Mouse (Mus musculus) hindbrain, embryonic 13.5 days (tissue): ENCODE measurements at regions not wholly inside any gene's neighbourhood (a gene's known extent, or its start where the extent isn't known, plus 50 kb on each side); places are given as distances from the start of the nearest gene placed in this dataset.
A peak's percentile ranks its signal among the peaks of the same experiment; 100 is the strongest.
"Not testable (repeated sequence)": the region's sequence is repeated elsewhere in the genome, so short reads cannot be mapped to it uniquely, and the experiment has no call there.

ENCODE experiments used
- ATAC-seq: fragments of 200-750 bp; cut with Nextera tagmentation; 2 replicates; pipeline ENCODE4 v1.8.0; 2017; ENCODE audit warnings: moderate TSS enrichment; ENCODE audit not compliant: low FRiP score
- H3K27ac ChIP-seq: fragments of 300-500 bp; sonication (generic); 2 replicates; pipeline ENCODE4 v1.5.1; 2015; ENCODE audit warnings: inconsistent platforms, mild to moderate bottlenecking, moderate library complexity
- H3K27me3 ChIP-seq: fragments of 300-500 bp; sonication (generic); 2 replicates; pipeline ENCODE4 v1.6.1; 2015; ENCODE audit warnings: mild to moderate bottlenecking, inconsistent platforms
- H3K36me3 ChIP-seq: fragments of 300-500 bp; sonication (generic); 2 replicates; pipeline ENCODE4 v1.6.1; 2015; ENCODE audit warnings: mild to moderate bottlenecking, inconsistent platforms
- H3K4me1 ChIP-seq: fragments of 300-500 bp; sonication (generic); replicated peaks from 2 replicates; pipeline ENCODE4 v1.6.1; 2015; ENCODE audit warnings: inconsistent platforms
- H3K4me2 ChIP-seq: fragments of 300-500 bp; sonication (generic); 2 replicates; pipeline ENCODE4 v1.6.1; 2015; ENCODE audit warnings: inconsistent platforms, mild to moderate bottlenecking, moderate library complexity
- H3K4me3 ChIP-seq: fragments of 300-500 bp; sonication (generic); 2 replicates; pipeline ENCODE4 v1.5.1; 2015; ENCODE audit warnings: mild to moderate bottlenecking, inconsistent platforms
- H3K9ac ChIP-seq: fragments of 300-500 bp; sonication (generic); 2 replicates; pipeline ENCODE4 v1.6.1; 2015; ENCODE audit warnings: mild to moderate bottlenecking, inconsistent platforms
- H3K9me3 ChIP-seq: fragments of 300-500 bp; sonication (generic); 2 replicates; pipeline ENCODE4 v1.6.1; 2016; ENCODE audit warnings: inconsistent platforms
- WGBS: fragments of 180-500 bp; shearing (Covaris S2); methylation state at CpG from one replicate; pipeline ENCODE4 v1.1.7; 2015; 5-methylcytosine and 5-hydroxymethylcytosine counted together

DNA sequence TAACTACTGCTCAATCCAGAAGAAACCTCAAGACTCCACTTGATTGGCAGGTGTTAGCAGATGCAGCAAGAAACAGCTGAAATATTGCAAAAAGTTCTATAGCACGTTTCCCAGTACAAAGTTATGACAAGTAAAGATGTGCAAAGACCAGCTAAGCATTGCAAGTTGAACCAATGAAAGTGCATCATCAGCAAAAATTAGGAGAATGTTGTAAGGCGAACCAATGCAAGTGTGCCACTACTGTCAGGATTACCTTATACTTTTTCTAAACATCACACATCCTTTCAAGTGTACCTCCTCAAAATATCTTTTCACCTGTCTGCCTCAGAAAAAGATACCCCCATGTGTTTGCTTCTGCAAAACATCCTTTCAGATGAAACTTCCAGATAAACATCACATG is 244.7 kb downstream of the Slco6d1 start:
- Histone ChIP-seq H3K9me3 (no peaks in the 10 kb centered on the region), H3K36me3 (no peaks in the 10 kb centered on the region), H3K4me2 (no peak overlapping the region), H3K27ac (no peak overlapping the region), H3K4me1 (no peaks in the 10 kb centered on the region), H3K4me3 (no peak overlapping the region), H3K9ac (no peak overlapping the region), H3K27me3 (no peaks in the 10 kb centered on the region)
- WGBS: 85% methylated on average over 2 of the region's 2 CpGs
- no peak for ATAC-seq

- 81% methylated on average over 2 of the region's 2 CpGs for WGBS
- not testable (repeated sequence) for H3K27me3 ChIP-seq, H3K9me3 ChIP-seq, H3K27ac ChIP-seq, H3K4me2 ChIP-seq, H3K4me1 ChIP-seq, H3K4me3 ChIP-seq, ATAC-seq, H3K9ac ChIP-seq, H3K36me3 ChIP-seq
Observed at GRCm38 (mm10) chr1:98667426-98667825, 246.5 kb downstream of the Slco6d1 start.

GRCm38 (mm10) chr1:98667887-98668286 is 247.0 kb downstream of the Slco6d1 start:
- WGBS: 88% methylated on average over 1 of the region's 1 CpGs
- Histone ChIP-seq H3K4me3 (no peak overlapping the region), H3K4me1 (no peaks in the 10 kb centered on the region), H3K27me3 (no peaks in the 10 kb centered on the region), H3K9me3 (no peaks in the 10 kb centered on the region), H3K27ac (no peak overlapping the region), H3K9ac (no peak overlapping the region), H3K4me2 (no peak overlapping the region), H3K36me3 (no peaks in the 10 kb centered on the region)
- no peak for ATAC-seq

DNA sequence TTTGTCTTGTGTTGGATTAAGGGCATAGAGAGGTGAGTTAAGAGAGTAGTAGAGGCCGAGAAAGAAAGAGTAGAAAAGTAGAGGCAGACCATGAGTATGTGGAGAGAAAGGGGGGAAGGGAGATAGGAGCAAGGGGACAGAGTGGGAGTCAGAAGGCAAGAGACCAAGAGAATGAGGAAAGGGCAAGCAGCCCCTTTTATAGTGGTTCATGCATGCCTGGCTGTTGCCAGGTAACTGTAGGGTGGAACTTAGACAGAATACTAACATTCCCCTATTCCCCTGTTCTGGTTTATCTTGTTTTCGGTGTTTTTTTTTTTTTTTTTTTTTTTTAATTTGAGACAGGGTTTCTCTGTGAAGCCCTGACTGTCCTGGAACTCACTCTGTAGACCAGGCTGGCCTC is 247.7 kb downstream of the Slco6d1 start:
- Histone ChIP-seq H3K9me3 (no peaks in the 10 kb centered on the region), H3K9ac (no peak overlapping the region), H3K27ac (no peak overlapping the region), H3K36me3 (no peaks in the 10 kb centered on the region), H3K4me3 (no peak overlapping the region), H3K27me3 (no peaks in the 10 kb centered on the region), H3K4me2 (no peak overlapping the region), H3K4me1 (no peaks in the 10 kb centered on the region)
- 29% methylated on average over 2 of the region's 2 CpGs for WGBS
- no peak for ATAC-seq

DNA sequence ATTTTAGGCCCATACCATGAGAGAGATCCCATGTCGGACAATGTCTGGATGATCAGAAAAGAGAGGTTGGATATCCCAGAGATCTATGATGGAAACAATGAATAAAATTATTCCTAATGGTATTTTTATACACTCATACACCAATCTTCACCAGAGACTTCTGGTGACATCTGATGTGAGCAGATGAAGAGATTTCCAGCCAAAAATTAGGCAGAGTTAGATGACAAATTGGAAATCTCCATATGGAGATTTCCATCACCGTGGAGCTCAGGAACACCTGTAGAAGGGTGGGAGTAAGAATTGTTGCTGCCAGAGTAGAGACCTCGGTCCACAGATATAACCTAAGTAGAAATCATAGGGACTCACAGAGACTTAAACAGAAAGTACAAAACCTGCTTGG is 257.8 kb downstream of the Slco6d1 start:
- WGBS: 92% methylated on average over 3 of the region's 3 CpGs
- Histone ChIP-seq H3K27me3 (no peaks in the 10 kb centered on the region), H3K4me3 (no peak overlapping the region), H3K9me3 (no peaks in the 10 kb centered on the region), H3K27ac (no peak overlapping the region), H3K4me1 (no peaks in the 10 kb centered on the region), H3K9ac (no peak overlapping the region), H3K4me2 (no peak overlapping the region), H3K36me3 (no peaks in the 10 kb centered on the region)
- no peak for ATAC-seq

DNA sequence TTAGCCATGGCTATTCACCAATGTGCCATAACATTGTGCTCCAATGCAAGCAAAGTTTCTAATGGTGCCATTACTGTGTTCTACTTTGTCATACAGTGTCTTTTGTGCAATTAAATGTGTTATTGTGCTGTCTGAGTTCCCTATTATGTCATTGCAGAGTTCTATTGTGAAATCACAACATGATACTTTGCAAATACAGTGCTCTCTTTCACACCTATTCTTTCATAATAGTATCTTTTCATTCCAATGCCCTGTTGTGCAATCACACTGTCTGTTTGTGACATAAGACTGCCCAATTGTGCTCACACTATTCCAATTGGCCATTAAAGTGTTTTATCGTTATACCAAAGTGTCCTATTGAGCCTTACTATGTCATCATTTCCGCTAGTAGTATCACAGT is 292.9 kb downstream of the Slco6d1 start:
- H3K9ac ChIP-seq: no peak overlapping the region
- no peak for ATAC-seq
- no peaks in the 10 kb centered on the region for H3K4me1 ChIP-seq
- no peak overlapping the region for H3K4me3 ChIP-seq
- WGBS: 90% methylated on average over 2 of the region's 2 CpGs
- no peaks in the 10 kb centered on the region for H3K36me3 ChIP-seq
- H3K4me2 ChIP-seq: no peak overlapping the region
- no peaks in the 10 kb centered on the region for H3K9me3 ChIP-seq
- H3K27ac ChIP-seq: no peak overlapping the region
- no peaks in the 10 kb centered on the region for H3K27me3 ChIP-seq

- H3K27ac ChIP-seq: no peak overlapping the region
- 89% methylated on average over 1 of the region's 1 CpGs for WGBS
- no peaks in the 10 kb centered on the region for H3K9me3 ChIP-seq
- H3K4me2 ChIP-seq: no peak overlapping the region
- no peaks in the 10 kb centered on the region for H3K36me3 ChIP-seq
- no peak for ATAC-seq
- H3K27me3 ChIP-seq: no peaks in the 10 kb centered on the region
- H3K4me1 ChIP-seq: no peaks in the 10 kb centered on the region
- no peak overlapping the region for H3K9ac ChIP-seq
- H3K4me3 ChIP-seq: no peak overlapping the region
Observed at GRCm38 (mm10) chr1:98714307-98714706, 293.4 kb downstream of the Slco6d1 start.

DNA sequence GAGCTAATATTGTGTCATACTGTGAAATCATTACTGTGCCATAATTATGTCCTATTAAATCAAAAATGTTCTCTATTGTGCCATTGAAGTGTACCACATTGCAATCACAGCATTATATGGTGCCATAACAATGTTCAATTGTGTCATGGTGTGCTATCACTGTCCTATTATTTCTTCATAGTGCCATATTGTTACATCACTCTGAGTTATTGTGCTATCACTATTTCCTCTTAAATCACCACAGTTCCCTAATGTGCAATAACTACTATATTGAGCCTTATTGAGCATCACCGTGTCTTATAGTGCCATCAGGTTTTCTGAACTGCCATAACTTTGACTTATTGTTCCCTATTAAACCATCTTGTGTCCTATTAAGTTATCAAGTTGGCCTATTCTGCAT is 299.7 kb downstream of the Slco6d1 start:
- 89% methylated on average over 1 of the region's 1 CpGs for WGBS
- H3K4me3 ChIP-seq: no peak overlapping the region
- no peak overlapping the region for H3K27ac ChIP-seq
- ATAC-seq: no peak
- no peaks in the 10 kb centered on the region for H3K36me3 ChIP-seq
- no peak overlapping the region for H3K9ac ChIP-seq
- H3K4me2 ChIP-seq: no peak overlapping the region
- H3K27me3 ChIP-seq: no peaks in the 10 kb centered on the region
- H3K9me3 ChIP-seq: no peaks in the 10 kb centered on the region
- H3K4me1 ChIP-seq: no peaks in the 10 kb centered on the region

DNA sequence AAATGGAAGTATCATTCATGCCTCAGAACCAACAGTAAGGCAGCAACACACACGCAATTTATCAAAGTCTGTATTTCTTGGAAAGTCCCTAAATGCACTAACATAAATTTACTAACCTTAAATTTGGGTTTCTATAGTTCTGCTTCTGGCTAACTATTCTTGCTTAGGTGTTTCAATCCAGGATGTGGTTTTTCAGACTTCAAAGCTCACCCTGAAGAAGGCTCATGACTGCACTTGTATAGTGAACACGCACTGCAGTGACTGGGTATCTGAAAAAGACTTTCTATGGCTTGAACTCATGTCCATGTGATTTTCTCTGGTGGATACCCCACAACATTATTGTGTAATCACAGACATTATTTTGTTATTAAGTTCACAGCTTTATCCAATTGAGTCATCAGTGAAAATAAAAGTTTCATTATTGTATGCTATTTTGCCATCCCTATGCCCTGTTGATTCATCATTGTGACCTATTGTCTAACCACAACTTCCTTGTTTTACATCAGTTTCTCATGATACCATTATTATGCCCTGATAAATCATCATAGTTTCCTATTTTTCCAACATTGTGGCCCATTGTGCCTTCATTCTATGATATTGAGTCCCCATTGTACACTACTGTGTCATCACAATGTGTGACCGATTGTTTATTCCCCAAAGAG is 306.6 kb downstream of the Slco6d1 start:
- ATAC-seq: no peak
- Histone ChIP-seq H3K9me3 (no peaks in the 10 kb centered on the region), H3K27me3 (no peaks in the 10 kb centered on the region), H3K4me1 (no peaks in the 10 kb centered on the region), H3K4me2 (no peak overlapping the region), H3K9ac (no peak overlapping the region), H3K36me3 (no peaks in the 10 kb centered on the region), H3K4me3 (no peak overlapping the region), H3K27ac (no peak overlapping the region)
- 89% methylated on average over 3 of the region's 3 CpGs for WGBS

DNA sequence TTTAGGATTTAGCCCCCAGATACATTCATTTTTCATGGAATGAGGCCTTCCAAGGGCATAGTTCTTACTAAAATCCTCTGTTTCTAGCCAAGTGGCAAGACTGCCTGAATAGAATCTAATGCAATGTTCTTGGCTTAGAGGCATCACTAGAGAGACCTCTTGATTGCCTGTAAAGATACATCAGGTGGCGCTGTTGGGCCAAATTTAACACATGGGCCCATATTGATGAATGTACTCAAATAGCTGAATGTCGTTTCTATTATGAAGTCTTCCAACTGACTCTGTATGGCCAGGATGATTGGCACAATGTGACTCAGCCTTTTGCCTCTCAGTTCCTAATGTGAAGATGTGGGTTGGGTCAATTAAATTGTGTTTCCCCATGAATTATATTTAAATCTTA is 328.0 kb downstream of the Slco6d1 start:
- ATAC-seq: peak; percentile 73

GRCm38 (mm10) chr1:98788528-98788927 is 367.6 kb downstream of the Slco6d1 start:
- H3K27me3 ChIP-seq: no peaks in the 10 kb centered on the region
- no peak overlapping the region for H3K4me3 ChIP-seq
- no peaks in the 10 kb centered on the region for H3K36me3 ChIP-seq
- WGBS: 94% methylated on average over 2 of the region's 2 CpGs
- no peak overlapping the region for H3K4me2 ChIP-seq
- no peaks in the 10 kb centered on the region for H3K4me1 ChIP-seq
- no peaks in the 10 kb centered on the region for H3K9me3 ChIP-seq
- ATAC-seq: no peak
- H3K27ac ChIP-seq: no peak overlapping the region
- no peak overlapping the region for H3K9ac ChIP-seq

More for the DNA sequence above, 328.0 kb downstream of the Slco6d1 start:
- Histone ChIP-seq H3K4me2 (no peak overlapping the region), H3K4me3 (no peak overlapping the region), H3K9ac (no peak overlapping the region), H3K4me1 (no peaks in the 10 kb centered on the region), H3K9me3 (no peaks in the 10 kb centered on the region), H3K36me3 (no peaks in the 10 kb centered on the region), H3K27ac (no peak overlapping the region), H3K27me3 (no peaks in the 10 kb centered on the region)
- WGBS: 4% methylated on average over 2 of the region's 2 CpGs

DNA sequence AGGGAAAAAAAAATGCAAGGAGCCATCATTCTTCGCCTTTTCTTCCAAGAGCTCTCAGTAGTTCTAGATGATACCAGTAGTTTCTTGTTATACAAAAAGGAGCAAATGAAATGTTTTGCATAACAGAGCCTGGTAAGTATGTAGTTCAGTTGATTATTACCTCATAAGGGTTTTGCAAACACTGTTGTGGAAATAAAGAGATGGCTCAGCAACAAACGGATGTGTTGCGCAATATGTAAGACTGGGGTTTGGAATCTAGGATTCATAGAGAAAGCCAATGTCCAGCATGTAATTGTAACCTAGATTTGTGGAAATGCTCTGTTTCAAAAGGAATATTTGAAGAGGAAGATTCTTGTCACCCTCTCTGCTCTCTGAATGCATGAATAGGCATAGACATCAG is 372.4 kb downstream of the Slco6d1 start:
- WGBS: 92% methylated on average over 3 of the region's 3 CpGs
- ATAC-seq: no peak
- Histone ChIP-seq H3K4me3 (no peak overlapping the region), H3K36me3 (no peaks in the 10 kb centered on the region), H3K4me2 (no peak overlapping the region), H3K27me3 (no peaks in the 10 kb centered on the region), H3K9me3 (no peaks in the 10 kb centered on the region), H3K9ac (no peak overlapping the region), H3K27ac (no peak overlapping the region), H3K4me1 (no peaks in the 10 kb centered on the region)

GRCm38 (mm10) chr1:98812543-98812942 is 391.6 kb downstream of the Slco6d1 start:
- H3K27ac ChIP-seq: no peak overlapping the region
- H3K9ac ChIP-seq: no peak overlapping the region
- no peaks in the 10 kb centered on the region for H3K27me3 ChIP-seq
- H3K4me1 ChIP-seq: no peaks in the 10 kb centered on the region
- H3K4me2 ChIP-seq: no peak overlapping the region
- no peak for ATAC-seq
- no peak overlapping the region for H3K4me3 ChIP-seq
- no peaks in the 10 kb centered on the region for H3K9me3 ChIP-seq
- no peaks in the 10 kb centered on the region for H3K36me3 ChIP-seq
